Mouse (Mus musculus) CH12.LX (cell line): ENCODE data around the gene Ces3a. TPM values are rescaled to one million over a fixed set of nuclear protein-coding genes. Genes with fewer than 3 reads are reported as not detected.
"Not testable (repeated sequence)": the region's sequence is repeated elsewhere in the genome, so short reads cannot be mapped to it uniquely, and the experiment has no call there.

Experiments
- DNase-seq: peaks from one replicate; pipeline ENCODE4 v3.0.0-alpha.2; 2013; ENCODE audit errors: extremely low read depth
- H3K27ac ChIP-seq: 2 replicates; pipeline ENCODE4 v1.5.1; 2012; ENCODE audit warnings: low read depth, mild to moderate bottlenecking, control low read depth, moderate library complexity; ENCODE audit not compliant: insufficient read depth
- H3K27me3 ChIP-seq: replicated peaks from 2 replicates; pipeline ENCODE3; 2012; ENCODE audit warnings: inconsistent platforms
- H3K36me3 ChIP-seq, 2 experiments: replicated peaks in 1 of 2; 2 replicates each; pipeline versions ENCODE3 to v1.6.1; 2012; ENCODE audit warnings: inconsistent platforms in 1 of 2, low read length in 1 of 2, mild to moderate bottlenecking in 1 of 2, mixed read lengths in 1 of 2, moderate library complexity in 1 of 2; ENCODE audit not compliant: control insufficient read depth in 1 of 2, insufficient read depth in 1 of 2
- H3K4me1 ChIP-seq, 2 experiments: 2 replicates each; pipeline ENCODE4 v1.6.1; 2012; ENCODE audit warnings: inconsistent platforms in 1 of 2, moderate library complexity in 1 of 2; ENCODE audit not compliant: insufficient read depth in 2 of 2, control insufficient read depth in 1 of 2
- H3K4me2 ChIP-seq: 2 replicates; pipeline ENCODE4 v1.6.1; 2012; ENCODE audit warnings: low read depth, mild to moderate bottlenecking, control low read depth; ENCODE audit not compliant: poor library complexity, insufficient read depth, severe bottlenecking
- H3K4me3 ChIP-seq, 3 experiments: fragments of 150-350 bp in 1 of 3; sonication (generic) in 1 of 3; replicated peaks in 1 of 3; 2 replicates each; pipeline versions ENCODE3 to v1.5.1; 2011 to 2012; ENCODE audit warnings: low read depth in 2 of 3, low read length in 2 of 3, mild to moderate bottlenecking in 2 of 3, moderate library complexity in 2 of 3, control low read depth in 1 of 3, improper control_type of control experiment in 1 of 3, inconsistent platforms in 1 of 3, mixed read lengths in 1 of 3; ENCODE audit not compliant: poor library complexity in 1 of 3
- H3K79me2 ChIP-seq: replicated peaks from 2 replicates; pipeline ENCODE4 v1.6.1; 2012; ENCODE audit warnings: mild to moderate bottlenecking, moderate library complexity; ENCODE audit not compliant: control insufficient read depth, poor library complexity, insufficient read depth, severe bottlenecking; ENCODE audit errors: extremely low read depth
- H3K9ac ChIP-seq: 2 replicates; pipeline ENCODE4 v1.6.1; 2012; ENCODE audit warnings: low read depth, mild to moderate bottlenecking, control low read depth, moderate library complexity; ENCODE audit not compliant: insufficient read depth
- H3K9me3 ChIP-seq: replicated peaks from 2 replicates; pipeline ENCODE3; 2012; ENCODE audit warnings: low read length, inconsistent platforms, mixed read lengths
- BHLHE40 ChIP-seq: IDR thresholded peaks from 2 replicates; pipeline ENCODE4 v1.6.1; 2011; ENCODE audit warnings: mild to moderate bottlenecking, low read depth, low read length, improper control_type of control experiment
- CHD1 ChIP-seq: IDR thresholded peaks from 2 replicates; pipeline ENCODE4 v1.6.1; 2012; ENCODE audit warnings: low read depth, low read length, improper control_type of control experiment, inconsistent platforms
- CHD2 ChIP-seq: IDR thresholded peaks from 2 replicates; pipeline ENCODE4 v1.6.1; 2011; ENCODE audit warnings: low read length, improper control_type of control experiment
- CTCF ChIP-seq, 2 experiments: IDR thresholded peaks in 1 of 2; conservative IDR thresholded peaks in 1 of 2; 2 replicates each; pipeline ENCODE4 v1.5.1; 2011 to 2012; ENCODE audit warnings: low read depth in 2 of 2, low read length in 2 of 2, improper control_type of control experiment in 1 of 2, inconsistent platforms in 1 of 2, mild to moderate bottlenecking in 1 of 2, moderate library complexity in 1 of 2
- IRF4 ChIP-seq: IDR thresholded peaks from 2 replicates; pipeline ENCODE4 v1.6.1; 2014; ENCODE audit warnings: low read depth, mild to moderate bottlenecking, inconsistent platforms, low read length, improper control_type of control experiment
- MAFK ChIP-seq: IDR thresholded peaks from 2 replicates; pipeline ENCODE4 v1.6.1; 2011; ENCODE audit warnings: low read length, improper control_type of control experiment; ENCODE audit not compliant: insufficient replicate concordance
- MAX ChIP-seq: IDR thresholded peaks from 2 replicates; pipeline ENCODE4 v1.6.1; 2011; ENCODE audit warnings: low read length, improper control_type of control experiment
- MYC ChIP-seq: IDR thresholded peaks from 2 replicates; pipeline ENCODE4 v1.6.1; 2011; ENCODE audit warnings: low read depth, mild to moderate bottlenecking, improper control_type of control experiment, low read length
- NELFE ChIP-seq: IDR thresholded peaks from 2 replicates; pipeline ENCODE4 v1.6.1; 2011; ENCODE audit warnings: low read depth, low read length, improper control_type of control experiment
- NRF1 ChIP-seq: IDR thresholded peaks from 2 replicates; pipeline ENCODE4 v1.6.1; 2014; ENCODE audit warnings: low read depth, mild to moderate bottlenecking, inconsistent platforms, low read length, improper control_type of control experiment, moderate library complexity
- POLR2A ChIP-seq: IDR thresholded peaks from 2 replicates; pipeline ENCODE4 v1.6.1; 2011; ENCODE audit warnings: low read depth, mild to moderate bottlenecking, improper control_type of control experiment, low read length
- RAD21 ChIP-seq: IDR thresholded peaks from 2 replicates; pipeline ENCODE4 v1.6.1; 2011; ENCODE audit warnings: low read depth, mild to moderate bottlenecking, low read length, improper control_type of control experiment, moderate library complexity
- SMC3 ChIP-seq: IDR thresholded peaks from 2 replicates; pipeline ENCODE4 v1.6.1; 2011; ENCODE audit warnings: low read depth, low read length, improper control_type of control experiment
- TBP ChIP-seq: conservative IDR thresholded peaks from 2 replicates; pipeline ENCODE4 v1.6.1; 2011; ENCODE audit warnings: low read depth, low read length, improper control_type of control experiment
- USF1 ChIP-seq: IDR thresholded peaks from 2 replicates; pipeline ENCODE4 v1.6.1; 2014; ENCODE audit warnings: low read depth, mild to moderate bottlenecking, inconsistent platforms, low read length, improper control_type of control experiment
- USF2 ChIP-seq: conservative IDR thresholded peaks from 2 replicates; pipeline ENCODE4 v1.6.1; 2011; ENCODE audit warnings: low read depth, low read length, improper control_type of control experiment
- ZC3H11A ChIP-seq: IDR thresholded peaks from 2 replicates; pipeline ENCODE4 v1.6.1; 2012; ENCODE audit warnings: low read depth, mild to moderate bottlenecking, inconsistent platforms, low read length, improper control_type of control experiment
- ZNF384 ChIP-seq: IDR thresholded peaks from 2 replicates; pipeline ENCODE4 v1.6.1; 2012; ENCODE audit warnings: low read depth, low read length, improper control_type of control experiment, inconsistent platforms
- dilution Hi-C: fragments of 300-500 bp; cut with MboI; formaldehyde crosslinking; loops from 2 replicates; pipeline ENCODE4 v1.14.3; 2020; ENCODE audit warnings: low sequenced_read_pairs; ENCODE audit not compliant: extremely low pct_unique_long_range_greater_than_20kb, extremely low pct_ligation_motif_present
- in situ Hi-C: fragments of 300-500 bp; cut with MboI; formaldehyde crosslinking; loops from 3 replicates; pipeline ENCODE4 v1.14.3; 2019; ENCODE audit warnings: low sequenced_read_pairs, low pct_ligation_motif_present, low pct_unique_long_range_greater_than_20kb, mixed read lengths
- polyA plus RNA-seq: library from polyadenylated mRNA; unstranded; fragments of >175 nt; gene quantifications from 2 replicates; pipeline ENCODE4 v1.2.1, GENCODE M21; 2012; ENCODE audit warnings: low read depth; ENCODE audit not compliant: insufficient read length
- total RNA-seq, 2 experiments: library from RNA; depleted of rRNA; stranded (reverse); fragments of 300-350 nt in 1 of 2; fragments of >200 nt in 1 of 2; gene quantifications; 2 replicates each; pipeline ENCODE4 v1.2.3; 2012 to 2014

Gene Ces3a
- total and polyA plus RNA-seq, 3 experiments: not detected

DNA sequence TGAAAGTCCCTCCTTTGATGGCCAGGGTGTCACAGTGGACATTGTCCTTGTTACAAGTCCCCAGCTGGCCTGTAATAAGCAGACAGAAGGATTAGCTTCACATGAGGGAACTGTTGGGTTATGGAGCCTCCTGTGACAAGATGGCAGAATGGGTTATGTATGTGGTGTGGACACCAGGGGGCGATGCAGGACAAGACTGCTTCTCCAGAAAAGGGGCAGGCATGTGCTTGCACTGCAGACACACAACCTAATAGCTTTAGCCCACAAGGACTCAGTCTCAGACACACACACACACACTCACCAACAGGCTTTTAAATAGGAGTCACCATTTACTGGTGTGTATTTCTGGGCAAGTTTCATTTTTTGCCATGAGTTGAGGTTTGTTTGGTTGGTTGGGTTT is 18.4 kb downstream of the Ces3a start:
- no peaks in the 10 kb centered on the region for H3K4me1 ChIP-seq
- TF ChIP-seq TBP: no peak
- TF ChIP-seq BHLHE40: peak; percentile 44
- peak; percentile 26 for TF ChIP-seq ZC3H11A
- no peak for TF ChIP-seq USF1
- no peak for TF ChIP-seq ZNF384
- no peak for TF ChIP-seq POLR2A
- no peak for TF ChIP-seq CHD1
- TF ChIP-seq RAD21: peak; percentile 79
- TF ChIP-seq MAX: peak; percentile 72
- peak; percentile 72 for TF ChIP-seq SMC3
- TF ChIP-seq CHD2: no peak
- peak; percentile 33; the same call in 1 of the 2 replicates for TF ChIP-seq NRF1
- peak; percentile 92 for TF ChIP-seq MYC
- TF ChIP-seq IRF4: 0 out of 2 replicates have a peak, but pooled peaks have one; percentile 9
- no peak for TF ChIP-seq MAFK
- TF ChIP-seq USF2: no peak
- peak; percentile 32 to 82; a peak in 2 of 4 replicates for TF ChIP-seq CTCF (conservative IDR thresholded peaks at IDR 0.05 in 1 of 2, IDR thresholded peaks at IDR 0.05 in 1 of 2; ENCODE audit: low read depth in 2 of 2, low read length in 2 of 2)
- TF ChIP-seq NELFE: no peak
- dilution Hi-C loops (no loop called here), in situ Hi-C loops (no loop called here)
- H3K4me2 ChIP-seq: no peak overlapping the region
- H3K79me2 ChIP-seq: no peaks in the 10 kb centered on the region
- no peak overlapping the region for H3K9ac ChIP-seq
- H3K36me3 ChIP-seq: no peaks in the 10 kb centered on the region
- H3K4me3 ChIP-seq: no peak overlapping the region
- DNase-seq: peak; percentile 78
- H3K27ac ChIP-seq: no peak overlapping the region
- peaks cover 19% of the 10 kb centered on the region for H3K27me3 ChIP-seq
- no peaks in the 10 kb centered on the region for H3K9me3 ChIP-seq

DNA sequence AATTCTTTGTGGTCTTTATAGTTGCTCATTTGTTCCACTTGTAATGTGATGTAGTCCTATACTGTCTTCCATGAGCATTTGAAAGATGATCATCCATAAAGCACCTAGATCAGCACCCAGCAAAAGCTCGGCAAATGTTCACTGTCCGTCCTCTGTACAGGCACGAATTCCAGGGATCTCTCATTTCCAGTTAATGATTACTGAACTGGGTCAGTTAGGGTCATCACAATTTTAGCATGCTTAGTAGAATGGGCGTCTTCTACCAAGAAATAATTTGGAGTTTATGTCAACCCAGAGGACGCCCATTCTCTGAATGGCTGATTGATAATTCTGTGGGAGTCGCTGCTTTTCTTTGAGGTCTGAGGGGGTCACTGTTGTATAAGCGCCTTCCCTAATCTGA is 19.5 kb downstream of the Ces3a start:
- DNase-seq, in situ Hi-C loops, H3K4me2 ChIP-seq: not testable (repeated sequence)

More for the DNA sequence above, 19.5 kb downstream of the Ces3a start:
- dilution Hi-C loops, H3K4me3 ChIP-seq, H3K36me3 ChIP-seq, H3K9ac ChIP-seq, H3K27ac ChIP-seq, H3K9me3 ChIP-seq, H3K79me2 ChIP-seq, H3K4me1 ChIP-seq: not testable (repeated sequence)
- H3K27me3 ChIP-seq: peaks cover 21% of the 10 kb centered on the region
